Mouse (Mus musculus): ENCODE data around the gene Apopt1. TPM values are rescaled to one million over a fixed set of nuclear protein-coding genes. Genes with fewer than 3 reads are reported as not detected.

The Apopt1 gene
- polyA plus RNA-seq, 2 experiments = 13.4 to 20.0 TPM

GRCm38 (mm10) chr12:111747421-111747820 is 34.4 kb downstream of the Apopt1 start:
- Histone ChIP-seq H3K27me3 (ENCODE audit: control insufficient read depth, insufficient read depth, low read length) (no peaks in the 10 kb centered on the region), H3K9ac (replicated peaks) (no peak overlapping the region), H3K27ac (no peak overlapping the region), H3K4me1 (replicated peaks; ENCODE audit: control insufficient read depth in 2 of 2, insufficient read depth in 2 of 2, low read length in 1 of 2) (peaks cover 5 to 9% of the 10 kb centered on the region in 2 experiments; a peak in 3 of 4 replicates), H3K9me3 (ENCODE audit: control insufficient read depth, low read length) (no peaks in the 10 kb centered on the region), H3K36me3 (replicated peaks; ENCODE audit: control insufficient read depth, insufficient read depth, low read depth) (no peaks in the 10 kb centered on the region), H3K4me2 (ENCODE audit: low read depth) (no peak overlapping the region), H3K4me3 (ENCODE audit: insufficient read depth in 1 of 2, low read depth in 2 of 2, low read length in 2 of 2) (no peak overlapping the region)
- DNase-seq (ENCODE audit: low read depth in 3 of 3, low spot score in 3 of 3) (no peak), ATAC-seq (ENCODE audit: insufficient read depth) (no peak)
- TF ChIP-seq EP300 (IDR thresholded peaks at IDR 0.05; ENCODE audit: low read depth) = no peak
- no peak for TF ChIP-seq CTCF (IDR thresholded peaks at IDR 0.05; ENCODE audit: low read depth)
- 68% methylated on average over 7 of the region's 7 CpGs for WGBS (ENCODE audit: insufficient replicate concordance)

GRCm38 (mm10) chr12:111750739-111751138 is 37.7 kb downstream of the Apopt1 start:
- Histone ChIP-seq H3K9ac (replicated peaks) (no peak overlapping the region), H3K9me3 (ENCODE audit: control insufficient read depth, low read length) (no peaks in the 10 kb centered on the region), H3K4me3 (ENCODE audit: insufficient read depth in 1 of 2, low read depth in 2 of 2, low read length in 2 of 2) (no peak overlapping the region), H3K4me1 (replicated peaks; ENCODE audit: control insufficient read depth in 2 of 2, insufficient read depth in 2 of 2, low read length in 1 of 2) (peaks cover 4 to 14% of the 10 kb centered on the region in 2 experiments; a peak in 3 of 4 replicates), H3K4me2 (ENCODE audit: low read depth) (no peak overlapping the region), H3K27ac (no peak overlapping the region), H3K36me3 (replicated peaks; ENCODE audit: control insufficient read depth, insufficient read depth, low read depth) (no peaks in the 10 kb centered on the region), H3K27me3 (ENCODE audit: control insufficient read depth, insufficient read depth, low read length) (no peaks in the 10 kb centered on the region)
- TF ChIP-seq CTCF (IDR thresholded peaks at IDR 0.05; ENCODE audit: low read depth) (no peak), EP300 (IDR thresholded peaks at IDR 0.05; ENCODE audit: low read depth) (no peak)
- no peak for DNase-seq (ENCODE audit: low read depth in 3 of 3, low spot score in 3 of 3)
- WGBS (ENCODE audit: insufficient replicate concordance) = 79% methylated on average over 3 of the region's 3 CpGs
- ATAC-seq (ENCODE audit: insufficient read depth) = no peak

GRCm38 (mm10) chr12:111752491-111752890 is 39.4 kb downstream of the Apopt1 start:
- H3K9me3 ChIP-seq (ENCODE audit: control insufficient read depth, low read length) = no peaks in the 10 kb centered on the region
- ATAC-seq (ENCODE audit: insufficient read depth) (no peak), DNase-seq (ENCODE audit: low read depth in 3 of 3, low spot score in 3 of 3) (no peak)
- WGBS (ENCODE audit: insufficient replicate concordance) = 74% methylated on average over 6 of the region's 6 CpGs
- no peak for TF ChIP-seq CTCF (IDR thresholded peaks at IDR 0.05; ENCODE audit: low read depth)
- no peak for TF ChIP-seq EP300 (IDR thresholded peaks at IDR 0.05; ENCODE audit: low read depth)
- H3K27ac ChIP-seq = no peak overlapping the region
- no peaks in the 10 kb centered on the region for H3K36me3 ChIP-seq (replicated peaks; ENCODE audit: control insufficient read depth, insufficient read depth, low read depth)
- no peak overlapping the region for H3K4me3 ChIP-seq (ENCODE audit: insufficient read depth in 1 of 2, low read depth in 2 of 2, low read length in 2 of 2)
- H3K4me2 ChIP-seq (ENCODE audit: low read depth) = no peak overlapping the region
- no peak overlapping the region for H3K9ac ChIP-seq (replicated peaks)
- peaks cover 0 to 8% of the 10 kb centered on the region in 2 experiments; a peak in 3 of 4 replicates for H3K4me1 ChIP-seq (replicated peaks; ENCODE audit: control insufficient read depth in 2 of 2, insufficient read depth in 2 of 2, low read length in 1 of 2)
- H3K27me3 ChIP-seq (ENCODE audit: control insufficient read depth, insufficient read depth, low read length) = no peaks in the 10 kb centered on the region

- TF ChIP-seq CTCF (IDR thresholded peaks at IDR 0.05; ENCODE audit: low read depth) (no peak), EP300 (IDR thresholded peaks at IDR 0.05; ENCODE audit: low read depth) (no peak)
- no peaks in the 10 kb centered on the region for H3K9me3 ChIP-seq (ENCODE audit: control insufficient read depth, low read length)
- H3K4me2 ChIP-seq (ENCODE audit: low read depth) = no peak overlapping the region
- H3K9ac ChIP-seq (replicated peaks) = no peak overlapping the region
- no peaks in the 10 kb centered on the region for H3K36me3 ChIP-seq (replicated peaks; ENCODE audit: control insufficient read depth, insufficient read depth, low read depth)
- H3K4me1 ChIP-seq (replicated peaks; ENCODE audit: control insufficient read depth in 2 of 2, insufficient read depth in 2 of 2, low read length in 1 of 2) = peaks cover 7 to 14% of the 10 kb centered on the region in 2 experiments
- WGBS (ENCODE audit: insufficient replicate concordance) = 51% methylated on average over 8 of the region's 9 CpGs
- H3K4me3 ChIP-seq (ENCODE audit: insufficient read depth in 1 of 2, low read depth in 2 of 2, low read length in 2 of 2) = no peak overlapping the region
- no peak overlapping the region for H3K27ac ChIP-seq
- no peak for DNase-seq (ENCODE audit: low read depth in 3 of 3, low spot score in 3 of 3)
- no peak for ATAC-seq (ENCODE audit: insufficient read depth)
- no peaks in the 10 kb centered on the region for H3K27me3 ChIP-seq (ENCODE audit: control insufficient read depth, insufficient read depth, low read length)
Measured at GRCm38 (mm10) chr12:111753347-111753746, 40.3 kb downstream of the Apopt1 start.

GRCm38 (mm10) chr12:111754710-111755109 is 41.6 kb downstream of the Apopt1 start:
- Histone ChIP-seq H3K4me2 (ENCODE audit: low read depth) (no peak overlapping the region), H3K4me1 (replicated peaks; ENCODE audit: control insufficient read depth in 2 of 2, insufficient read depth in 2 of 2, low read length in 1 of 2) (peaks cover 10 to 14% of the 10 kb centered on the region in 2 experiments), H3K9ac (replicated peaks) (no peak overlapping the region), H3K9me3 (ENCODE audit: control insufficient read depth, low read length) (no peaks in the 10 kb centered on the region), H3K27me3 (ENCODE audit: control insufficient read depth, insufficient read depth, low read length) (no peaks in the 10 kb centered on the region), H3K27ac (no peak overlapping the region), H3K4me3 (ENCODE audit: insufficient read depth in 1 of 2, low read depth in 2 of 2, low read length in 2 of 2) (no peak overlapping the region), H3K36me3 (replicated peaks; ENCODE audit: control insufficient read depth, insufficient read depth, low read depth) (no peaks in the 10 kb centered on the region)
- ATAC-seq (ENCODE audit: insufficient read depth) = no peak
- DNase-seq (ENCODE audit: low read depth in 3 of 3, low spot score in 3 of 3) = no peak
- TF ChIP-seq CTCF (IDR thresholded peaks at IDR 0.05; ENCODE audit: low read depth) = no peak
- no peak for TF ChIP-seq EP300 (IDR thresholded peaks at IDR 0.05; ENCODE audit: low read depth)
